Mouse (Mus musculus): ENCODE data around the gene Ptpdc1.

The Ptpdc1 gene

DNA sequence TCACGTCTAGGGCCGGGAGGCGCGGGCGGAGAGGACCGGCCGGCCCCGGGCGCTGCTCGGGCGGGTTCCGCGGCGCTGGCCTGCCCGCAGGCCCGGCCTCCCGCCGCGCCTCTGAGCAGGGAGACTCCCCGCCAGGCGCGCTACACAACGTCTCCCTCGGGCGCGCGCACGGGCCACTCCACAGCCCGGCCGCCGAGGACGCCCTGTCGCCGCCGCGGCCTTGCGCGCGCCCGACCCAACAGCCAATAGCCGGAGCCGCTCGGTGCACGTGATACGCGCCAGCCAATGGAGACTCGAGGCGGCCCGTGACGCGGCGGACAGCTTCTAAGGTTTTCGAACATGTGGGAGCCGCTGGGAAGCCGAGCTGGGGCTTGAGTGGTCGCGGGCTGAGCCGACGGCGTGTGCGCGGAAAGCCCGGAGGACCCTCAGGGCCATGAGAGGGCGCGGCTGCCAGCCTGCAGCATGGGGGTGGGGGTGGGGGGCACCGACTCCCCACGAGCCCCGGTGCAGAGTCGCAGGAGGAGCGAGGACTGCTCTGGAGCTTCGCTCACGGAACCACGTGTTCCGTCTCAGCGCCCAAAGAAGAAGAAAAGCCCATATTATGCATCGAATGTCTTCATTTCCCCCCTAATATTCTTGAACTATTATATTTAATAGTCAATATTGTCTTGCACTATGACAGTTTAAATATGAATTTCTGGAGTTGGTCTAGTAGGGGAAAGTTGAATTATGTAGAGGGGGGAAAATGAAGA is at the start of gene Ptpdc1:
Gene Ptpdc1 (minus strand): TSS at position 232 of the 752 bp plus-strand sequence.
- peak; percentile 97 for DNase-seq (ENCODE audit: low spot score)

GRCm38 (mm10) chr13:48674609-48675008 is 49.1 kb upstream of the Ptpdc1 start:
- no peak for DNase-seq (ENCODE audit: low spot score)

- DNase-seq (ENCODE audit: low spot score), result no peak
Measured at GRCm38 (mm10) chr13:48672312-48672840, 46.9 kb upstream of the Ptpdc1 start.

- DNase-seq (ENCODE audit: low spot score), result no peak
Measured at GRCm38 (mm10) chr13:48668976-48669534, 43.6 kb upstream of the Ptpdc1 start.

DNA sequence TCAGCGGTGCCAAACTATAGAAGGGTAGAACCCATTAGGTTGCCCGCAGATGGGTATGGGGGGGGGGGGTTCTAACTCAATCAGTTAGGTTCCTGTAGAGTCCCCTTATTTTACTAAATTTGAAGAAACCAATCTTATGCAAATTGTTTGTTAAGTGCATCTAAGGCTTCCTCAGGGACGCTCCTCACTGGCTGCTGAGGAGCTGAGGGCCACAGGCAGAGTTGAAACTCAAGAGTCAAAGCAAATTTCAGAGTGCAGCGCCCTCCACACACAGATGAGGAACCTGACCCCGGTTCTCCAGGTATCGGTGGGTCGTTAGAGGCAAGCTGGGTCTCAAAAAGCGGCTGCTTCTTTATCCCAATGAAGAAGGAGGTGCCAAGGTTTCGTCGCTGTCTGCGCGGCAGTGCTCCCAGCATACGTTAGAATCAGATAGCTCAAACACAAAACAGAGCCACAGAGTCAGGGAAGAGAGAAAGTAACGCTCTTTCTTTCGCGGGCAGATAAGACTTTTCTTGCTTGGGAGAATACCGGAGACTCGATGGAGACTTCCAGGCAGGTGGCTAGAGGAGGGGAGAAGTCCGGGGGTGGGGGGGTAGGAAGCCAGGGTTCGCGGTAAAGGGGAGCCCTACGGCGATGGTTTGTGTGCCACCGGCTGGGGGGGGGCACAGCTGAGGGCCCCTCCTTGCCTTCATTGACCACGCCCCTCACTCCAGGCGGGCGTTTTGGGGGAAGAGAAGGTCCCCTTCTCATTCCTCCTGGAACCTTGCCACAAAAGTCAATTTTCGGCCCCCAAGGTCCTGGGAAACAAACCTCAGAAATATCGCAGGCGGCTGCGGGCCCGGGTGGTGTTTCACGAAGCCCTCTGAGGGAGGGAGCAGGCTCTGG is 42.9 kb upstream of the Ptpdc1 start:
- DNase-seq (ENCODE audit: low spot score), result no peak

- no peak for DNase-seq (ENCODE audit: low spot score)
Measured at GRCm38 (mm10) chr13:48667461-48667860, 42.0 kb upstream of the Ptpdc1 start.

DNA sequence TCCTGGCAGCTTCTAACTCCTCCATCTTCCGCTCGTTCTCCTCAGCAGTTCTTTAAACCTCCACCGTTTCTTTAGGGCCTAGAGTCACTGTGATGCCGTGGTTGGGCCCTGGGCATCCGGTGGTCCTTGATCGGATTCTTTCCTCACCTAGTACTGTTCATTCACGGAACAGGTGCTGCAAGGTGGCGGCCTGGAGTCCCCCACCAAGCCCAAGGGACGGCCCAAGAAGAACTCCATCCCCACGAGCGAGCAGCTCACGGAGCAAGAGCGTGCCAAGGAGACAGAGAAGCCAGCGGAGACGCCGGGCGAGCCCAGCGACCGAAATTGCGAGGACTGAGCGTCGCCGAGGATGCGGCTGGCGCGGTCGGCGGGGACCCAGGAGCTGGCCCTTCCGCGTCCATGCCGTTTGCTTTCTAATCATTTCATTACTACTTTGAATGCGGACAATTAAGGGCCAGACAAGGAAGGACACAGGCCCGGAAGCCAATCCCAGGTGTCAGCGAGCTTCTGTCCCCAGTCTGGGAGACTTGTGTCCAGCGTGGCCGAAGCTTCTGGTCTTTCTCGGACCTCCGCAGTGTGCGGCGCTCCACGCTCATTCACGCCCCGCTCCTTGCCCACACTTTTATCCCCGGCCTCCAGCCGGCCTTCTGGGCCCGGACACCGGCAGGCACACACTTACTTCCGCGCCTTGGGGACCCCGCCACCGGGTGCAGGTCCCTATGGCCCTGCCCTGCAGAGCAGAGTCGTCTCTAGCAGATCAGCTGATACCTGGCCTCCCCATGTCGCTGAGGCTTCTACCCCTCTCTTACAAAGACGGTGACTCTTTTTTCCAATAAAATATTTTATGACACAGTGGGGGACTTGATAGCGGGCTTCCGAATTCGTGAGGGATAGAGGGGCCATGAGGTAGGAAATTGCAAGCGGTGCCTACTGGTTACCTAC is 40.5 kb upstream of the Ptpdc1 start:
- no peak for DNase-seq (ENCODE audit: low spot score)

DNA sequence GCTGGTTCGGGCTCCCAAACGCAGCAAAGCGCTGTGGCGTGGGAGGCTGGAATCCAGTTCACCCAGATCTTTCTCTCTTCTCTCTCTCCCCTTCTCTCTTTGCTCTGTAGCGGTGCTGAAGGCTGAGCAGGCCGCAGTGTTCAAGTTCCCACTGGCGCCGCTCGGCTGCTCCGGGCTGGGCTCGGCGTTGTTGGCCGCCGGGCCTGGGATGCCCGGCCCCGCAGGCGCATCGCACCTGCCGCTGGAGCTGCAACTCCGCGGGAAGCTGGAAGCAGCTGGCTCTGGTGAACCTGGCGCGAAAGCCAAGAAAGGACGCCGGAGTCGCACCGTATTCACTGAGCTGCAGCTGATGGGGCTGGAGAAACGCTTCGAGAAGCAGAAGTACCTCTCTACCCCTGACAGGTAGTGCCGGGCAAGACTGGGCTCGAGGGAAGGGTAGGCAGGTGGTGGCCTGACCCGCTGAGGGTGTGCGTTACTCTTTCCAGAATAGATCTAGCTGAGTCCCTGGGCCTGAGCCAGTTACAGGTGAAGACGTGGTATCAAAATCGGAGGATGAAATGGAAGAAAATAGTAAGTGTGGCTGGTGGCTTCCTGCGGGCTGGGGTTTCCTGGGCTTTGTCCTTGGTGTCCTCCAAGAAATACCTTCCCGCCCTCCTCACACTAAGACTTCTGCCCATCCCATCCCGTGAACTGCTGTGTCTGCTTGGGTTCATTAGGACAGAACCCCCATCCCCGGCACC is 39.6 kb upstream of the Ptpdc1 start:
- no peak for DNase-seq (ENCODE audit: low spot score)

DNA sequence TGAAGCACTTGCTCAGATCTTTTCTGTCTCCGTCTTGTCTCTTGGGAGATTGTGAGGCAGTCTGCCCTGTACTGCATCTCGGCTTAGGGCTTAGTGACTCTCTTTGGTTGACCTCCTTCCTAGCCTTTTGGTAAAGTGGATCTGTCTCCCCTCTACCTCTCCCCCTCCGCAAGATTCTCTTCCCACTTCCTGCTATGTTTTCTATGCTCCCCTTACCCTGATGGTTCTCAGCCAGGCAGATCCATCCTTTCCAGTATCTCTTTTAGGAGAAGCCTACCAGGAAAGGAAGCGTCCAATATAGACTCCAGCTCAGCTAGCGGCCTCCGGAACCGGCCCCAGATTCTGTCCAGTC is 38.5 kb upstream of the Ptpdc1 start:
- DNase-seq (ENCODE audit: low spot score), result no peak

DNA sequence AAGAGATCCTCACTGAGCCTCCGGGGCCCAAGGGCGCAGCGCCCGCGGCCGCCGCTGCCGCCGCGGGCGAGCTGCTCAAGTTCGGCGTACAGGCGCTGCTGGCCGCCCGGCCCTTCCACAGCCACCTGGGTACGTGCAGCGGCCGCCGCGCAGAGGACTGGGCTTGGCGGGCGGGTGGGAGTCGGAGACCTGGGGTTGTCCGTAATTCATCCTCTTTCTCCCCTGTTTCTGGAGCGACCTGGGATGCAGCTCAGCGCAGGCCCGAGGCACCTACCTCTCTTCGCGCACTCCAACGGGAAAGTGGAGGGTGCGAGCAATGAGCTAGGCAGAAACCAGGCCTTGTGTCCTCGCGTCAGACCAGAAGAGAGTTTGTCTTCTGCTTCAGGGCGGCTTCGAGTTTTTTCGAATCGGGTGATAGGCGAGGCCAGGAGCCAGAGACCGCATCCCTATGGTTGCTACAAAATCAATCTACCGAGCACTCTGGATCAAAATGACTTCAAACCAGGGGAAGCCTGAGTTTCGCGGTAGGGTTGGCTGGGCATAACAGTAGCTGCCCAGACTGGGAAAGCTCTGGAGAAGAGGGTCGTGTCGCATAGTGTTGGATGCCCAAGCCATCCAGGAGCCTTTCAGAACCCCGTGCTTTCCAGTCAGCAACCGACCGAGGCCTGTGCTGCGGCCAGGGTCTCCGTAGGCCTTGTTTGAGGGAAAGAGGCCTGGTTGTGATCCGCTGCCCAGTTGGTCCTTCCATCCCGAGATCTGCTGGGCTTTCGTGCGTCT is 37.9 kb upstream of the Ptpdc1 start:
- no peak for DNase-seq (ENCODE audit: low spot score)

GRCm38 (mm10) chr13:48662431-48663143 is 37.1 kb upstream of the Ptpdc1 start, which contains the start of gene Barx1:
Barx1 (plus strand) TSS chr13:48662998.
- no peak for DNase-seq (ENCODE audit: low spot score)

GRCm38 (mm10) chr13:48661561-48661960 is 36.1 kb upstream of the Ptpdc1 start:
- no peak for DNase-seq (ENCODE audit: low spot score)

DNA sequence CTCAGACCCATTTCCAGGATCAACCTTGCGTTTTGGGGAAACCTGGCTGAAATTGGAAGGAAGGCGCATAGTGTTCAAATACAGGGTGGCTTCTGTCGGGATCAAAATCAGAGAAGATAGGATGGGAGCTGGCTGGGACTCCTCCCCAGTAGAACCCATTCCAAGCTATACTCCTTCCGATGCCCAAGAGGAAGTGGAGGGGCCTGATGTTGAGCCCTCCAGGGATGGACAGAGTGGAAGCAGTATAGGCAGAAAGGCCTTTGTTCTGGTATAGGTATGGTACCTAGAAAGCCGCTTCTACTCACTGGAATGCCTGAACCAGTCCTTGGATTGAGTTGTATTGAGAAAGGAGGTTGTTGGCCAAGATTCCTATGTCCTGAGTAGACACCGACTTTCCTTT is 35.3 kb upstream of the Ptpdc1 start:
- DNase-seq (ENCODE audit: low spot score), result no peak

GRCm38 (mm10) chr13:48660221-48660734 is 34.8 kb upstream of the Ptpdc1 start:
- peak; percentile 9 for DNase-seq (ENCODE audit: low spot score)

DNA sequence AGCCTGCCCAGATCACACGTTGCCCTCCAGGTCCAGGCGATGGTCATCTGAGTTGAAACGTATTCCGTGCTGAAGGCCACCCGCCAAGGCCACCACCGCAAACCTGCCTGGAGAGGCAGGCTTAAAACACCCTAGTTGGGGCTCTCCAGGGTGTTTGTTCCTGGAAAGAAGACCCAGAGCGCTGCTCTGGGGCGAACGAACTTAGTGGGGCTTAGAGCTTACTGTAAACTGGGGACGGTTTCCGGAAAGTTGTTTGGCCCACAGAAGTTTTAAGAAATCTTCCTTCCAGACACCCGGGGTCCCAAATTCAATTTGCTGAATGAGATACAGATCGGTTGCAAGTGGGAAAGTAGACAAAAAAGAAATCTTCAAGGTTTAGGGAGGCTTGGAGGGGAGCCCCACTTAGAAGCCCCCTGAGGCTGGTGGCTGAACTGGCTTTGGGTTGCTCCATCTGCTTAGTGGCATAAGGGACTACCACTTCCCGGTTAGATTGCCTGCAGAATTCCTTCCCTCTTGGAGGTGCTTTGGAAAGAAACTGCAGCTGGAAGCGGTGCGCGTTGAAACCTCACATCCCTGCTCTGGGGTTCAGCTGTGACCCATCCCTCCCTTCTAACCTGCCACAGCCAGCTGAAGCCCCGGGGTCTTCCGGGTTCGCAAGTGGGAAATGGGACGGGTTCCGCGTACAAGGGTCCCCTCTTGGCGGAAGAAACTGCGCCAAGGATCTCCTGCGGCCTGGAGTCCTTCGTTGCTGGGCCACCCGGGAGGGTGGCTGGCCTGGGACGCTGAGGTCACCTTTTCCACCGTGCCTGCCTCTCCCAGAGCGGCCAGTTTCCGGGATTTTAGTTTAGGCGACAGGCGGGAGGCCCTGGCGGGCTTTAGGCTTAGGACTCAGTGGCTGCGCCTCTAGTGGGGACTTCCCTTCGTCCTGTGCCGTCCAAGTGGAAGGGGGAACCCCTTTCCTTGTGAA is 34.1 kb upstream of the Ptpdc1 start:
- DNase-seq (ENCODE audit: low spot score), result no peak

DNA sequence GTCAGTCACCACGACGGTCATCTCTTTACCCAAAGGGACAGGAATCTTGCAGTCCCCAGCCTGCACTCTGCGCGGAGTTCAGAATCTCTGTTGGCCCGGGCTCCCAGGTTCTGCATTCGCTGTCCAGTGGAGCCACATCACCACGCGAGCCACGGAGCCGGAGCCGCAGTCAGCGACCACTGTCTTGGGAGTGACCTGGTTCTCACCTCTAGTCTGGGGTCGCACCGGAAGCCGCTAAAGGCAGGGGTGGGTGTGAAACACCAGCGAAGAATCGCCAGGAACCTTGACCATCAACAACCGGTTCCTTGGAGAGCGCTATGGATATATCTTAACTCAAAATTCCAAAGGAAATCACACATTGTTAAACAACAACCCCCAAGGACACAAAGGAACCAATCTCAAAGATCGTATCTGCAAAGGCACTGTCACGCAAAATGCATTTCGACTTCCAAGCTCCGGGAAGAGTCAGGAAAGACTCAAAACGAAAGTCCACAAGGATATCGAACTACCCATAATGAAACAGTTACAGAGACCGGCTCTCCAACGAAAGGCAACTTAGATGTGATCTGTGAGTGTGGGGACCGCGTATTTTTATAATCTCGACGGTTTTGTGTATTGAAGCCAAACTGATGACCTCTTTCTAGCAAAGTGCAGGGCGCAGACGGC is 33.3 kb upstream of the Ptpdc1 start:
- no peak for DNase-seq (ENCODE audit: low spot score)

GRCm38 (mm10) chr13:48657791-48658190 is 32.3 kb upstream of the Ptpdc1 start:
- DNase-seq (ENCODE audit: low spot score), result no peak
